Mouse (Mus musculus): ENCODE results near the gene Insig2. TPM values are rescaled to one million over a fixed set of nuclear protein-coding genes. Genes with fewer than 3 reads are reported as not detected.
A peak's percentile ranks its signal among the peaks of the same experiment; 100 is the strongest.

Gene Insig2
- 21.1 and 22.0 TPM in 2 replicates for polyA plus RNA-seq (2016; fragmentation: Nextera tagmentation; extraction: Ambion mirVana)

DNA sequence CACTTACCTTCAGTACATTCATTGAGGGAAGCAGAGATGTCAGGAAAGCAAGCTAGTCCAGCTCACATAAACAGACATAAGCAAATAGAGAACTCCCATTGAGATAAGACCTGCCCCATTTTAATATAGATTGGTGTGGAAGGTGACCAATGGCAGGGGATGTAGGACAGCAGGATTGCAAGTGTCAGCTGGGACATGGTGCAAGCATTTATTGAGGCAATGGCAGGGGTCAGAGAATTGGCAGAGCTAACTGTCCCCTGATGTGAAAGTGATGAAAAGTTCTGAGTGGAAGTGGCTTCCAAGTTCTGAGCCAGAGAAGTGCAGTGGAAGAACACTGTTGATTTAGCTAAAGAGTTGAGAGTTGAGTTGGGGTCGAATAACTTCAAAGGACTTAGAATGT is at the start of gene Insig2:
Gene Insig2 (minus strand): TSS at position 105 of the 400 bp plus-strand sequence.
- WGBS: 86% methylated on average over 1 of the region's 1 CpGs
- no peak for DNase-seq (ENCODE audit: low spot score)
- no peaks in the 10 kb centered on the region for H3K9me3 ChIP-seq (replicated peaks)
- no peaks in the 10 kb centered on the region for H3K36me3 ChIP-seq
- H3K27ac ChIP-seq (replicated peaks): no peak within 1 kb of the TSS
- peaks cover 8% of the 10 kb centered on the region for H3K4me1 ChIP-seq
- H3K4me3 ChIP-seq: no peak within 1 kb of the TSS
- no peaks in the 10 kb centered on the region for H3K27me3 ChIP-seq (ENCODE audit: low read depth, poor library complexity, severe bottlenecking)

DNA sequence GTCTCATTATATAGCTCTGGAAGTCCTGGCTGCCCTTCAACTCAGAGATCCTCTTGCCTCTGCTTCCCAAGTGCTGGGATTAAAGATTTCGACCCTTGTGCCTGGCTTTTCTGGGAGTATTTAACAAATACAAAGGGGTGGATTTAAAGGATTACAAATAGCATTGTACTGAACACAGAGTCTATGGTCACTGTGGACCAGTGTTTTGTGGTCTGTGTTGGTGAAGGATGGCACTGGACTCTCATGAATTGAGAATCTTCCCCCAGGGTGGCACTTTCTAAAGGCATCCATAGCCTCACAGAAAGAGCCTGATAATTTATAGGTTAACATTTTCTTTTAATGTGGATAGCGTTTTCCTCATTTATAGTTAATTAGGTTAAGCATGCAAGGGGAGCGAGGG is 49.2 kb upstream of the Insig2 start:
- Histone ChIP-seq H3K4me1 (no peaks in the 10 kb centered on the region), H3K4me3 (no peak overlapping the region), H3K27me3 (ENCODE audit: low read depth, poor library complexity, severe bottlenecking) (no peaks in the 10 kb centered on the region), H3K27ac (replicated peaks) (no peak overlapping the region), H3K36me3 (no peaks in the 10 kb centered on the region), H3K9me3 (replicated peaks) (no peaks in the 10 kb centered on the region)
- DNase-seq (ENCODE audit: low spot score): no peak
- WGBS: 73% methylated on average over 3 of the region's 3 CpGs

DNA sequence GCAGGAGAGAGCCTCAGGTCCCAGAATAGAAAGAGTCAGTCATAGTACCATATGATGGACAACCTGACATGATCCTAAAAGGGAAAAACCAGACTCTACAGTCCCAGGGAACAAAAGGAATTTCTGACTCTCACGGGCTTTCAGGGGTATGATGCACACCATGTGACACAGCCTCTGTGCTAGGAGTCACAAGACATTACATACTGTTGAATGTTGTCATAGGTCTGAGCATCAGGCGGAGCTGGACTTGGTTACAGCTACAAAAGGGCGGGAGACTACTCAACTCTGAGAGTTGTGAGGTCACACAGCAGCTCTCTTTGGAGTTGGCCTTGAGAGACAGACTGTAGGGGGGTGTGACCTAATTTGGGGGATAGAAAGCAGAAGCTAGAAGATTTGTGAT is 47.6 kb upstream of the Insig2 start:
- Histone ChIP-seq H3K9me3 (replicated peaks) (no peaks in the 10 kb centered on the region), H3K27me3 (ENCODE audit: low read depth, poor library complexity, severe bottlenecking) (no peaks in the 10 kb centered on the region), H3K4me1 (no peaks in the 10 kb centered on the region), H3K27ac (replicated peaks) (no peak overlapping the region), H3K36me3 (no peaks in the 10 kb centered on the region), H3K4me3 (no peak overlapping the region)
- no peak for DNase-seq (ENCODE audit: low spot score)
- WGBS: 90% methylated on average over 3 of the region's 3 CpGs

DNA sequence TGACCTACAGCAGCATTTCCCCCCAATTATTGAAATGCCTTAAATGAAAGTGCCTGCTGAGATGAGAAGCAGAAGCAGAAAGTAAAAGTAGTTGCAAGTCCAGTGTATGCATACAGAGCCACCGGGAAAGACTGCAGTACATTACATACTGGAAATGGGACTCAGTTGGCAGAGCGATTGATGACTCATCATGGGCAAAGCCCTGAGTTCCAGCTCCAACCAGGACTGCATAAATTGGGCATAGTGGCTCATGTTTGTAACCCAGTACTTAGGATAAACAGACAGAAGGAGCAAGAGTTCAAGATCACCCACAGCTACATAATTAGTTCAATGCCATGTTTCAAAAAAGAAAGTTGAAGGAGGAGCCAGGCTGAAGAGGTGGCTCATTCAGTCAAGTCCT is 45.5 kb upstream of the Insig2 start:
- H3K4me1 ChIP-seq: no peaks in the 10 kb centered on the region
- WGBS: 93% methylated on average over 2 of the region's 2 CpGs
- no peak for DNase-seq (ENCODE audit: low spot score)
- no peak overlapping the region for H3K27ac ChIP-seq (replicated peaks)
- no peaks in the 10 kb centered on the region for H3K36me3 ChIP-seq
- H3K27me3 ChIP-seq (ENCODE audit: low read depth, poor library complexity, severe bottlenecking): no peaks in the 10 kb centered on the region
- no peaks in the 10 kb centered on the region for H3K9me3 ChIP-seq (replicated peaks)
- H3K4me3 ChIP-seq: no peak overlapping the region

DNA sequence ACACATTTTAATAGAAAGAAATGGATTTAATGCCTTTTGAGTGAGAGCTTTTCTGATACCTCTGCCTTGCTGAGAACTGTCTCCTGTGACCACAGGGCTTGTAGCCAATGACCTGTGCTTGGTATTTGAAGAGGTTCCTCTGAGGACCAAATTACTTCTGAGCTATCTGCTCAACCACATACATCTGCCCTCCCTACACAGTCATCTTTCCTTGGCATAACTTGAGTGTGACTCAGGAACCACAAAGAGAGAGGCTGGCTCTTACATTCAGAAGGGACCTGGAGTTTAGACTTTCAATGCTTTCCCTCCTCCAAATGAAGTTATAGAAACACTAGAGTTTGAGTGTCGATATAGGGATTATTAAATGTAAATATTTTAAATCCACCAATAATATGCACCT is 45.0 kb upstream of the Insig2 start:
- Histone ChIP-seq H3K36me3 (no peaks in the 10 kb centered on the region), H3K9me3 (replicated peaks) (no peaks in the 10 kb centered on the region), H3K4me1 (no peaks in the 10 kb centered on the region), H3K27ac (replicated peaks) (no peak overlapping the region), H3K4me3 (no peak overlapping the region), H3K27me3 (ENCODE audit: low read depth, poor library complexity, severe bottlenecking) (no peaks in the 10 kb centered on the region)
- no peak for DNase-seq (ENCODE audit: low spot score)
- 90% methylated on average over 1 of the region's 1 CpGs for WGBS

DNA sequence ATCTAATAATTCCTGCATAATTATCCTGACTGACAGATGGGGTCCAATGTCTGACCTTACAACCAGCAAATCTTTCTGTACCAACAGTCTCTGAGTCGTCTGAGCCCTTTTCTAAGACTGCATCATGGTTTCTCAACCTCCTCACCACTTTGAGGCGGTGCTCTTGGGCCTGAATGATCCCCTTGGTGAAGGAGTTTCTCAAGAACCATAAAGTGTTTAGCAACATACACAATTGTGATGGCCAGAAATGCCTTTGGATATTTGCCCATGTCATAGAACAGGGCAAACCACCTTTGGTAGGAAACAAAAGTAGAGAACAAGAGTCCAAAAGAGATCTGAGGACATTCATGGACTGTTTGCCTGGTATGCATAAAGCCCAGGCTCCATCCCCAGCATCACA is 41.2 kb upstream of the Insig2 start:
- H3K27me3 ChIP-seq (ENCODE audit: low read depth, poor library complexity, severe bottlenecking): no peaks in the 10 kb centered on the region
- WGBS: 84% methylated on average over 2 of the region's 2 CpGs
- H3K36me3 ChIP-seq: no peaks in the 10 kb centered on the region
- no peaks in the 10 kb centered on the region for H3K9me3 ChIP-seq (replicated peaks)
- no peak overlapping the region for H3K27ac ChIP-seq (replicated peaks)
- DNase-seq (ENCODE audit: low spot score): no peak
- no peak overlapping the region for H3K4me3 ChIP-seq
- no peaks in the 10 kb centered on the region for H3K4me1 ChIP-seq

DNA sequence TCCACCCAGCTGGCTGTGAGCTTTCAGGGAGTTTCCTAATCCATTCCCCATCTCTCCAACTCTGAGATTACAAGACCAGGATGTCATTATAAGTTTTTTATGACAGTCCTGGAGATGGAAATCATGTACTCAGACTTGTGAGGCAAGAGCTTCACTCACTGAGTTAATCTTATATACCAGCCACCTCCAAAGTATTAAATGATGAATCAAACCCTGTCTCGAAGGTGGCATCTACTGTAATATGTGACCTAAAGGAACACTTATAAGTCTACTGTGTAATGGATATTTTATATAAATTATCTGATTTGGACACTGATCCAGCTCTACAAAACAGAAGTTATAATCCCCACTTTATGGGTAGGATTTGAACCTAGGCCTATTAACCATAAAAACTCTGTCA is 40.3 kb upstream of the Insig2 start:
- WGBS: 89% methylated on average over 1 of the region's 1 CpGs
- Histone ChIP-seq H3K36me3 (no peaks in the 10 kb centered on the region), H3K9me3 (replicated peaks) (no peaks in the 10 kb centered on the region), H3K4me3 (no peak overlapping the region), H3K27me3 (ENCODE audit: low read depth, poor library complexity, severe bottlenecking) (no peaks in the 10 kb centered on the region), H3K4me1 (no peaks in the 10 kb centered on the region), H3K27ac (replicated peaks) (no peak overlapping the region)
- no peak for DNase-seq (ENCODE audit: low spot score)

DNA sequence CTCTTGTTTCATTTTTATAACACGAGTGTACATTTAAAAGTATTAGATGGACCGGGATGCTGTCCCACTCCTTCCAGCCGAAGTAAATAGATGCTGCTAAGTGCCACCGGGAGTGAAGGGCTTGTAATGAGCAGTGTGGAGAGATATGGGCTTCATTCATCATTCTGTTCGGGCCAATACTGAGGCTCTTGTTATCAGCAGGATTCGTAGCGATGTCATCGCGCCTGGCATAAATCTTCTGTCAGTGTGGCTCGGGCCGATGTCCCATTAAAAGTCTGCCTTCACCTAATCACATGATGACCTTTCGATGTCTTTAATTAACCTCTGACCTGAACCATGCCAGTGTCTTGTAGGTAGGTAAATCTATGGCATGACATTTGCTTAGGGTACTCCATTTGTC is 39.1 kb upstream of the Insig2 start:
- Histone ChIP-seq H3K4me3 (no peak overlapping the region), H3K9me3 (replicated peaks) (no peaks in the 10 kb centered on the region), H3K27ac (replicated peaks) (no peak overlapping the region), H3K36me3 (no peaks in the 10 kb centered on the region), H3K27me3 (ENCODE audit: low read depth, poor library complexity, severe bottlenecking) (no peaks in the 10 kb centered on the region), H3K4me1 (peaks cover 10% of the 10 kb centered on the region; the same call in 1 of the 2 replicates)
- WGBS: 93% methylated on average over 12 of the region's 12 CpGs
- DNase-seq (ENCODE audit: low spot score): no peak

DNA sequence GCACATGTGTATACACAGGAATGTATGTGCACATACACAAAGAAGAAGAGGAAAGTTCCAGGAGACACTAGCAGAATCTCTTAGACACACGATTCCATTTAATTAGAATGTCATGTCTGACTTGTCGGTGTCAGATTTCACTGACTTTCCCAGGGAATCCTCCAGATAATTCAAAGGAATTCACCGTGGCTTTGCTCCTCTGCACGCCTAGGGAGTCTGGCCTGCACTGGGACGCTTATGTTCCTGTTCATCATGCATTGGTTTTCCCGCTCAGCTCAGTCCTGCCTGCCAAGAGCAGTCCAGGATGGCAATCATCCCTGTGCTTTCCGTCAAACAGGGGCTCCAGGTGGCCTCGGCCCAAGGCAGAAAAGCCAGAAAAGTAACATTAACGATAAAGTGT is 34.9 kb upstream of the Insig2 start:
- DNase-seq (ENCODE audit: low spot score): peak; percentile 13
- Histone ChIP-seq H3K27ac (replicated peaks) (no peak overlapping the region), H3K4me3 (no peak overlapping the region), H3K36me3 (no peaks in the 10 kb centered on the region), H3K4me1 (peaks cover 10% of the 10 kb centered on the region; the same call in 1 of the 2 replicates), H3K9me3 (replicated peaks) (no peaks in the 10 kb centered on the region), H3K27me3 (ENCODE audit: low read depth, poor library complexity, severe bottlenecking) (no peaks in the 10 kb centered on the region)
- 44% methylated on average over 9 of the region's 9 CpGs for WGBS

DNA sequence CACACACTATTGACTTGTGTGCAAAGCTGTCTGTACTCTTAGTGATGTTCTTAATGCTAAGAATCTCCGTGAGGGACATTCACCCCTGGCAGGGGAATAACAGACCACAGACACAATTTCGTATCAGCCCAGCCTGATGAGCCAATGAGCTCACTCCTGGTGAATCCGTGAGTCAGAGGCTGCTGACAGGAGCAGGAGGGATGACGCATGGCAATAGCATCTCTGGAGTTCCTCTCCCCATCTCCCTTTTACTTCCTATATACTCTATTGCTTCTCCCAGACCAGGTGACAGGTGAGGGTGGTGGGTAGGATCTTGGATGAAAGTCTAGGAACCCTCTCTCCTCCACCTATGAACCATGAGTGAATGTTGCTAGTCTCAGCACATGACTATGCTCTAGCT is 28.2 kb upstream of the Insig2 start:
- no peak for DNase-seq (ENCODE audit: low spot score)
- no peaks in the 10 kb centered on the region for H3K36me3 ChIP-seq
- WGBS: 70% methylated on average over 4 of the region's 4 CpGs
- H3K4me3 ChIP-seq: no peak overlapping the region
- no peaks in the 10 kb centered on the region for H3K27me3 ChIP-seq (ENCODE audit: low read depth, poor library complexity, severe bottlenecking)
- H3K4me1 ChIP-seq: no peaks in the 10 kb centered on the region
- H3K27ac ChIP-seq (replicated peaks): no peak overlapping the region
- no peaks in the 10 kb centered on the region for H3K9me3 ChIP-seq (replicated peaks)

DNA sequence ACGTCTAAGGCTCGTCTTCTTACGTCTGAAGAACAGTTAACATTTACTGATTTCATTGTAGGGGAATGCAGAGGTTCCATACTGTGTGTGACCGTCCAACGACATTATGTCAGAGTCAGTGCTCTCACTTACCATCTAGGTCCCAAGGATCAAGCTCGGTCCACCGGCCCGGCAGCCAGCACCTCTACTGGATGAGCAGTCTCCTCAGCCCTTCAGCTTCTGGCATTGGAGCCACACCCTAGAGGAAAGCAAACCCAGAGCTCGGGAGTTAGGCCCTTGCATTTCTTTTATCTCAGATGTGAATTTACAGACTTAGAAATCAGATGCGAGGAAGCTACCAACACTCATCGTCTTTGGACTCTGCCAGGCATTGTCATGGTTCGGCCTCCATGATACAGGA is 27.3 kb upstream of the Insig2 start:
- H3K9me3 ChIP-seq (replicated peaks): no peaks in the 10 kb centered on the region
- no peaks in the 10 kb centered on the region for H3K4me1 ChIP-seq
- no peak overlapping the region for H3K27ac ChIP-seq (replicated peaks)
- H3K36me3 ChIP-seq: no peaks in the 10 kb centered on the region
- no peak for DNase-seq (ENCODE audit: low spot score)
- H3K4me3 ChIP-seq: no peak overlapping the region
- no peaks in the 10 kb centered on the region for H3K27me3 ChIP-seq (ENCODE audit: low read depth, poor library complexity, severe bottlenecking)
- WGBS: 85% methylated on average over 12 of the region's 12 CpGs

DNA sequence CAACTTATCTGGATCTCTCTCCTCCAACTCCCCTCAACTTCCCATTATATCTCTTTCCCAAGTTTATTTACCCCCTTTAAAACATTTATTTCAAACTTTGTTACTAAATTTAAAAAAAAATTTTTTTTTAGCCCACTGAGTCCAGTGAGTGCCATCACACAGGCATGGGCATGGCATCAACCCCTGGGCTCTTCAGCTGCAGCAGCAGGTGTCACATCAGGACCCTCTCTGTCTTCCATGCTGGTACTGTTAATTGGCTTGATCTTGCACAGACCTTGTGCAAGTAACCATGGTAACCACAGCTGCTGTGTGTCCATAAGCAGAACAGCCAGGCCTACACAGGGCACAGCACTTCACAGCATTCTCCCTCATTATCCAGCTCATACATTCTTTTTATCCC is 21.4 kb upstream of the Insig2 start:
- no peak for DNase-seq (ENCODE audit: low spot score)
- Histone ChIP-seq H3K4me1 (no peaks in the 10 kb centered on the region), H3K9me3 (replicated peaks) (peaks cover 4% of the 10 kb centered on the region), H3K27ac (replicated peaks) (no peak overlapping the region), H3K4me3 (no peak overlapping the region), H3K36me3 (no peaks in the 10 kb centered on the region), H3K27me3 (ENCODE audit: low read depth, poor library complexity, severe bottlenecking) (no peaks in the 10 kb centered on the region)

DNA sequence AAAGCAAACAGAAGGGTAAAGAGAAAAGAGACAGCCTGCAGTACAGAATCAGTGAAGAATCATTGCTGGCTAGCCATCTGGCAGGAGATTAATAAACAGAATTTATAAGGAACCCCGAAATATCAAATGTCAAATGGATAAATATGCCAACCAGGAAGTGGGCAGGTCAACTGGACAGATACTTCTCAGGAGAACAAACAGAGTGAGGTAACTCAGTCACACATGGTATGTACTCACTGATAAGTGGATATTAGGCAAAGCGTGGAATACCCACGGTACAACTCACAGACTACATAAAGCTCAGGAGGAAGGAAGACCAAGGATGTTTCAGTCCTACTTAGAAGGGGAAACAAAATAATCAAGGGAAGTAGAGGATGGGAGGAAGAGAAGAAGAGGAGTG is 18.6 kb upstream of the Insig2 start:
- Histone ChIP-seq H3K36me3 (no peaks in the 10 kb centered on the region), H3K9me3 (replicated peaks) (peaks cover 4% of the 10 kb centered on the region), H3K4me1 (no peaks in the 10 kb centered on the region), H3K27ac (replicated peaks) (no peak overlapping the region), H3K27me3 (ENCODE audit: low read depth, poor library complexity, severe bottlenecking) (no peaks in the 10 kb centered on the region), H3K4me3 (no peak overlapping the region)
- DNase-seq (ENCODE audit: low spot score): no peak
- 95% methylated on average over 3 of the region's 3 CpGs for WGBS

DNA sequence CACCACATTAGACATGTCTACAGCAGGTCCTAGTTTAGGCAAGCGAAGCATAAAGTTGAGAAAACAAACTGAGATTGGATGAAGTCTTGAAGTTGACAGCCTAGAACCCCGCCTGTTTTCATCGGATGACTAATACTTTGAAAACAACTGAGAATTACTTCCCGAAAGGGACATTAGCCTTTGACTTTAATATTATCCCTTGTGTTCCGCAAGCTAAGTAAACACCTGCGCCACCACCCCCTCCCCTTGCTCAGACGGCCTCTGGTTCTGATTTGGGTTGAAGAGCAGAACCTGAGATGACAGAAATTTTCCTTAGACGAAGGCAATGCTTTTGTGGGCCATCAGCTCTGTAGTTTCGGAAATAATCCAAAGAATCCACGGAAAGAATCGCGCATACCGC is 18.2 kb upstream of the Insig2 start:
- WGBS: 92% methylated on average over 13 of the region's 13 CpGs
- H3K27me3 ChIP-seq (ENCODE audit: low read depth, poor library complexity, severe bottlenecking): no peaks in the 10 kb centered on the region
- H3K4me1 ChIP-seq: no peaks in the 10 kb centered on the region
- no peaks in the 10 kb centered on the region for H3K36me3 ChIP-seq
- DNase-seq (ENCODE audit: low spot score): no peak
- H3K9me3 ChIP-seq (replicated peaks): peaks cover 4% of the 10 kb centered on the region
- H3K4me3 ChIP-seq: no peak overlapping the region
- no peak overlapping the region for H3K27ac ChIP-seq (replicated peaks)
